Mouse (Mus musculus) G1E (cell line): ENCODE measurements around the gene Cacnb4. TPM values are rescaled to one million over a fixed set of nuclear protein-coding genes. Genes with fewer than 3 reads are reported as not detected.

Source experiments
- ATAC-seq: 2 replicates; pipeline ENCODE4 v1.8.0; 2016; ENCODE audit warnings: mild to moderate bottlenecking; ENCODE audit not compliant: insufficient number of reproducible peaks, poor library complexity, low FRiP score, severe bottlenecking; ENCODE audit errors: extremely low read depth
- DNase-seq: peaks from one replicate; pipeline ENCODE4 v3.0.0; 2012; ENCODE audit warnings: low spot score
- H3K27me3 ChIP-seq: 2 replicates; pipeline ENCODE4 v1.6.1; 2012; ENCODE audit warnings: mild to moderate bottlenecking, low read length, inconsistent platforms; ENCODE audit not compliant: insufficient read depth
- H3K36me3 ChIP-seq: replicated peaks from 2 replicates; pipeline ENCODE3; 2012; ENCODE audit warnings: mild to moderate bottlenecking, inconsistent platforms
- H3K4me1 ChIP-seq: 2 replicates; pipeline ENCODE4 v1.6.1; 2012; ENCODE audit warnings: low read depth, low read length, inconsistent platforms, mixed read lengths; ENCODE audit not compliant: insufficient read depth
- H3K4me3 ChIP-seq: 2 replicates; pipeline ENCODE4 v1.5.1; 2012; ENCODE audit warnings: low read depth, mild to moderate bottlenecking, inconsistent platforms, low read length, moderate library complexity, mixed read lengths
- H3K9me3 ChIP-seq: replicated peaks from 2 replicates; pipeline ENCODE4 v1.6.1; 2012; ENCODE audit warnings: inconsistent platforms
- CTCF ChIP-seq: IDR thresholded peaks from 2 replicates; pipeline ENCODE4 v1.5.1; 2012; ENCODE audit warnings: low read depth, low read length, inconsistent platforms, mixed read lengths
- GATA1 ChIP-seq: IDR thresholded peaks from 2 replicates; pipeline ENCODE4 v1.6.1; 2012; ENCODE audit warnings: borderline replicate concordance, low read length, inconsistent platforms, mixed read lengths
- GATA2 ChIP-seq: IDR thresholded peaks from 2 replicates; pipeline ENCODE4 v1.6.1; 2012; ENCODE audit warnings: low read depth, low read length, inconsistent platforms, borderline replicate concordance
- POLR2AphosphoS5 ChIP-seq: IDR thresholded peaks from 2 replicates; pipeline ENCODE4 v1.6.1; 2012; ENCODE audit warnings: low read depth, low read length, inconsistent platforms; ENCODE audit not compliant: insufficient replicate concordance
- TAL1 ChIP-seq: conservative IDR thresholded peaks from 2 replicates; pipeline ENCODE4 v1.6.1; 2012; ENCODE audit warnings: low read depth, low read length, inconsistent platforms, mixed read lengths
- polyA plus RNA-seq: library from polyadenylated mRNA; stranded (reverse); fragments of >175 nt; gene quantifications from 2 replicates; pipeline ENCODE4 v1.2.3, GENCODE M21; 2012
- total RNA-seq, 2 experiments: library from RNA; stranded (forward) in 1 of 2; stranded (reverse) in 1 of 2; fragments of 200-1000 nt in 1 of 2; fragments of >200 nt in 1 of 2; fragmentation: Nextera tagmentation in 1 of 2; gene quantifications; 2 replicates each; pipeline ENCODE4 v1.2.3; 2014 to 2017

Gene Cacnb4
- total and polyA plus RNA-seq, 3 experiments = 0.01 to 0.15 (median 0.11) TPM

GRCm38 (mm10) chr2:52668480-52668879 is 8.2 kb downstream of the Cacnb4 start:
- Histone ChIP-seq H3K36me3 (no peaks in the 10 kb centered on the region), H3K4me1 (no peaks in the 10 kb centered on the region), H3K9me3 (no peaks in the 10 kb centered on the region), H3K4me3 (no peak overlapping the region), H3K27me3 (peaks cover 2% of the 10 kb centered on the region; the same call in 1 of the 2 replicates)
- ATAC-seq (no peak), DNase-seq (no peak)
- TF ChIP-seq POLR2AphosphoS5 = no peak

DNA sequence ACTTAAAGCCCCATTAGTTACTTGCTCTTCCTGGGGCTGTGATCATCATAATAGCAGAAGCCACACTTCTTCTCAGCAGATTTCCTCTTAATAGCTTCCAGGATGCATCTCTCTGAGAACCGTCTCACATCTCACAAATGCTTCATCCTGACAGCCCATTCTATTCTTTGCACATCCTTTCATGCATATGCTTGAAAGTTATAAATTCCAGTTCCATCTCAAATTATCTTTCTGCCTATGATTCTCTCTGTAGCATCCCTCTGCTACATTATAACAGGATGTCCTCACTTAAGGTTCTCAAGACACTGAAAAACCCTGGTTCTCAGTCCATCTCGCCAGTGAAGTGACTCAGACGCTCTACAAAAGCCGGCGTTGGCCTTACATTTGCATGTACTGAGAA is 19.9 kb downstream of the Cacnb4 start:
- no peaks in the 10 kb centered on the region for H3K9me3 ChIP-seq
- no peaks in the 10 kb centered on the region for H3K27me3 ChIP-seq
- H3K36me3 ChIP-seq = no peaks in the 10 kb centered on the region
- no peak for ATAC-seq
- no peak for TF ChIP-seq GATA1
- no peak for DNase-seq
- no peaks in the 10 kb centered on the region for H3K4me1 ChIP-seq
- H3K4me3 ChIP-seq = no peak overlapping the region

GRCm38 (mm10) chr2:52654541-52654940 is 22.1 kb downstream of the Cacnb4 start:
- Histone ChIP-seq H3K36me3 (no peaks in the 10 kb centered on the region), H3K9me3 (no peaks in the 10 kb centered on the region), H3K27me3 (no peaks in the 10 kb centered on the region), H3K4me3 (no peak overlapping the region), H3K4me1 (no peaks in the 10 kb centered on the region)
- TF ChIP-seq CTCF = no peak
- no peak for TF ChIP-seq GATA2
- TF ChIP-seq TAL1 = no peak
- no peak for TF ChIP-seq GATA1
- TF ChIP-seq POLR2AphosphoS5 = no peak
- DNase-seq = no peak
- no peak for ATAC-seq

DNA sequence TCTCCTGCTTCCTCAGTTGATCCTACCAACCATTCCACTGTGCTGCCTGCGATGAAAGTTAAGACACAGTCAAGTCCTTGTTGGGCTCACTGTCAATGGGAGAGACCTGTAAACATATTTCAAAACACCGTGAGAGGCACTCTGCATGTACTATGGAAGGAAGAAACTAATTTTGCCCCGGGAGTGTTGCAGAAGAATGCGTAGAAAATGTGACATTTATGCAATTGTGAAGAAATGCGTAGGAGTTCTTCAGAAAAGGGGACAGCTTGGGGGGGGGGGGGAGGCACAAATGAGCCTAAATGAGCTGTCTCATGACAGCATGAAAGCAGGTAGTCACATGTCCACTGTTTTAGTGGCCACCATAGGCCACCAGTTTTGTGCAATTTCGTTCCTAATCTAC is 25.1 kb downstream of the Cacnb4 start:
- no peak for ATAC-seq

DNA sequence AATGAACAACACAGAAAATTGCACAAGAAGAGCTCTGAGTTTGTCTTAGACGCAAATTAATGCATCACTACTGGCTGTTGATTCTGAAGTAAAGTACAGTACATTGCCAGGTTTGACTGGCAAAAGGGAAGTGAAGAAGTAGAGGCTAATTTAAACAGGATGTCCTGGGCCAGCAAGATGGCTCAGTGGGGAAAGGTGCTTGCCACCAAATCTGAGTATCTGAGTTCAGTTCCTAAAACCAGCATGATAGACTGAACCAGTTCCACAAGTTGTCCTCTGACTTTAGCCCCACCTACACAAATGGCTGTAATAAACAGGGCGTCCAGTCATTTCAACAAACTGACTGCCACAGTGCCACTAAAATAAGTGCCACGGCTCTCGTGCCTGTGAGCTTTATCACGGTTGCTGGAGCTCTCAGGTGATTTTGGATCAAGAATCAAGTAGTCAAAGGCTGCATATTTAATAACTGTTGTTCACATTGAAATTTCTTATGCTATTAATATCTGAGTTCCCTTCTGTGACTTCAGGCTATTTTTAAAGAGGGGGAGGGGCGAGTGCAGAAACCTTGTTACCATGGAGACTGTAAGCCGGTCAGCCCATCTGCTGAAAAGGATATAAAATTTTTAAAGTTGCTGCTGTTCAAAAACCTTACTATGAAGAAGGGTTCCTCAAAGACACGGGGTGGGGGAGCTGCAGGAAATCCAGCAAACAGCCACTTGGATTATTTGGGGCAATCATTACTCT is 29.2 kb downstream of the Cacnb4 start:
- DNase-seq = no peak
- H3K4me3 ChIP-seq = no peak overlapping the region
- TF ChIP-seq TAL1 (no peak), CTCF (no peak), GATA2 (no peak), GATA1 (no peak), POLR2AphosphoS5 (no peak)
- no peaks in the 10 kb centered on the region for H3K9me3 ChIP-seq
- H3K4me1 ChIP-seq = no peaks in the 10 kb centered on the region
- ATAC-seq = no peak
- H3K27me3 ChIP-seq = no peaks in the 10 kb centered on the region
- H3K36me3 ChIP-seq = no peaks in the 10 kb centered on the region

More for the DNA sequence above, 25.1 kb downstream of the Cacnb4 start:
- Histone ChIP-seq H3K4me1 (no peaks in the 10 kb centered on the region), H3K4me3 (no peak overlapping the region), H3K36me3 (no peaks in the 10 kb centered on the region), H3K9me3 (no peaks in the 10 kb centered on the region), H3K27me3 (no peaks in the 10 kb centered on the region)
- TF ChIP-seq POLR2AphosphoS5 (no peak), CTCF (no peak), TAL1 (no peak)
- no peak for DNase-seq

- Histone ChIP-seq H3K36me3 (no peaks in the 10 kb centered on the region), H3K9me3 (no peaks in the 10 kb centered on the region), H3K4me3 (no peak overlapping the region), H3K4me1 (no peaks in the 10 kb centered on the region), H3K27me3 (no peaks in the 10 kb centered on the region)
- ATAC-seq (no peak), DNase-seq (no peak)
- TF ChIP-seq POLR2AphosphoS5 (no peak), GATA2 (no peak), TAL1 (no peak), GATA1 (no peak), CTCF (no peak)
Observed at GRCm38 (mm10) chr2:52643657-52644056, 33.0 kb downstream of the Cacnb4 start.

DNA sequence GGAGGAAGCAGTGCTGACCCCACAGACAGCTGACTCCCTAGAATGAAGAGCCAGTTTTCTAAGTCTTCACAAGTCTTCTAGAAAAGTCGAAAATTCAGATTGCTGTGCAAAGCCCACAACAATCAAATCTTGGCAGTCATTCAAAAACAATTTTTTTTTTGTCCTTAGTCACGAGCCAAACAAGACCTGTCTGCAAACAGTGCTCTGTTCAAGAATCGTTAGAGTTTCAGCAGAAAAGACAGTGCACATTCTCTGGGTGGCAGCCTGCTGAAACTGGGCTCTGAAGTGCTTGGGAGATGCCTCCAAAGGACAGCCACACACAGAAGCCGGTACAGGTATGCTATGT is 37.1 kb downstream of the Cacnb4 start:
- DNase-seq (no peak), ATAC-seq (no peak)
- Histone ChIP-seq H3K36me3 (no peaks in the 10 kb centered on the region), H3K27me3 (0 out of 2 replicates have a peak, but pooled peaks cover 5% of the 10 kb centered on the region), H3K4me1 (no peaks in the 10 kb centered on the region), H3K4me3 (no peak overlapping the region), H3K9me3 (no peaks in the 10 kb centered on the region)
- no peak for TF ChIP-seq POLR2AphosphoS5
